Mouse (Mus musculus): Measurements from ENCODE around the gene Polr2j. TPM values are rescaled to one million over a fixed set of nuclear protein-coding genes. Genes with fewer than 3 reads are reported as not detected.
"Not testable (repeated sequence)": the region's sequence is repeated elsewhere in the genome, so short reads cannot be mapped to it uniquely, and the experiment has no call there.

Polr2j gene
- polyA plus RNA-seq, 1 experiment, result 126 TPM

DNA sequence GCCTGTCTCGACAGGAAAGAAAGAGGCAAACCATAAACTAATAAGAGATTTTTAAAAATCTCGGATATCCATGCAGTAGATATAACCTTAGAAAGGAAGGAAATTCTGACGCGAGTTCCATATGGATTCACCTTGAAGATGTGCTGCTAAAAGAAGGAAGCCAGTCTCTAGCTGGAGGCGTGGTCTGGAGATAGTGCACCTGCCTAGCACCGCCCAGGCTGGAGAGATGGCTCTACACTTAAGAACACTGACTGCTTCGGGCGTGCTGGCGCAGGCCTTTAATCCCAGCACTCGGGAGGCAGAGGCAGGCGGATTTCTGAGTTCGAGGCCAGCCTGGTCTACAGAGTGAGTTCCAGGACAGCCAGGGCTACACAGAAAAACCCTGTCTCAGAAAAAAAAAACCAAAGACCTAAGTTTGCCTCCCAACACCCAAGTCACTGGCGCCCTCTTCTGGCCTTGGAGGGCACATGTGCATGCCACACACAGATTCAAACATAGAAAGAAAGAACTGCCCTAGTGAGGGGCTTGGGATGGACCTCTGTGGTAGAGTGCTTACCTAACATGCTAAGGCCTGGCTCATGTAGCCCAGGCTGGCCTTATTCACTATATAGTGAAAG lies 21.3 kb downstream of the Polr2j start:
- H3K27ac ChIP-seq (ENCODE audit: insufficient read depth, low read length), result no peak overlapping the region
- TF ChIP-seq POLR2A (IDR thresholded peaks at IDR 0.05; ENCODE audit: extremely low read depth, insufficient read depth, low read length) (no peak), CTCF (IDR thresholded peaks at IDR 0.05; ENCODE audit: extremely low read depth, insufficient read depth, low read length) (peak; percentile 59)
- H3K4me3 ChIP-seq (ENCODE audit: insufficient read depth, low read length), result no peak overlapping the region
- 0 out of 2 replicates have a peak, but pooled peaks cover 1% of the 10 kb centered on the region for H3K4me1 ChIP-seq (ENCODE audit: control insufficient read depth, insufficient read depth, low read length)

DNA sequence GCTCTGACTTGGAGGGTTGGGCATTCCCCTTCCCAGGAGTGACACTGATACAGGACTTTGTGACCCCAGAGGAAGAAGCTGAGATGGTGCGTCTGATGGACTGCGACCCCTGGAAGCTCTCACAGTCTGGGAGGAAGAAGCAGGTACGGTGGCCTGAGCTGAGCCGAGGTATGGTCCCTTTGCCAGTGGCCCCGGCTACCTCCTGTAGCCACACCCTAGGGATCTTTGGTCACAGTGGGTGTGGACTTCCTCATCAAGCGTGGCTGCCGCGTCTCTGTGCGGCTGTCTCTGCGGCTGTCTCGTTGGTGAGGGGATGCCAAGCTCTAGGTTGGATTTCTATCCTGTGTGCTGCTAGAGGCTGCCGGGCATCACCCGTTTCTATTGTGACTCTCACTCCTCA lies 23.0 kb downstream of the Polr2j start:
- no peak for TF ChIP-seq POLR2A (IDR thresholded peaks at IDR 0.05; ENCODE audit: extremely low read depth, insufficient read depth, low read length)
- no peak for TF ChIP-seq CTCF (IDR thresholded peaks at IDR 0.05; ENCODE audit: extremely low read depth, insufficient read depth, low read length)
- H3K4me1 ChIP-seq (ENCODE audit: control insufficient read depth, insufficient read depth, low read length), result 0 out of 2 replicates have a peak, but pooled peaks cover 1% of the 10 kb centered on the region
- no peak overlapping the region for H3K27ac ChIP-seq (ENCODE audit: insufficient read depth, low read length)
- no peak overlapping the region for H3K4me3 ChIP-seq (ENCODE audit: insufficient read depth, low read length)

DNA sequence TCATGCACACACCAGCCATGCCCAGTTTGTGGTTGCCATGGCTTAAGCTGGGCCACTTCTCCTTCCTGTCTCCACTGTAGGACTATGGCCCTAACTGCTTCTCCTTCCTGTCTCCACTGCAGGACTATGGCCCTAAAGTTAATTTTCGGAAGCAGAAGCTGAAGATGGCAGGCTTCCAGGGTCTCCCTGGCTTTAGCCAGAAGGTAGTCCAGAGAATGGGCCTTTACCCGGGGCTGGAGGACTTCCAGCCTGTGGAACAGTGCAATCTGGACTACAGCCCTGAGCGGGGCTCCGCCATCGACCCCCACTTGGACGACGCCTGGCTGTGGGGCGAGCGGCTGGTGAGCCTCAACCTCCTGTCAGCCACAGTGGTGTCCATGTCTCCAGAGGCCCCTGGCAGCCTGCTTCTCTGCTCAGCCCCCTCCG lies 23.6 kb downstream of the Polr2j start:
- Histone ChIP-seq H3K4me1 (ENCODE audit: control insufficient read depth, insufficient read depth, low read length) (0 out of 2 replicates have a peak, but pooled peaks cover 1% of the 10 kb centered on the region), H3K4me3 (ENCODE audit: insufficient read depth, low read length) (no peak overlapping the region), H3K27ac (ENCODE audit: insufficient read depth, low read length) (no peak overlapping the region)
- no peak for TF ChIP-seq CTCF (IDR thresholded peaks at IDR 0.05; ENCODE audit: extremely low read depth, insufficient read depth, low read length)
- TF ChIP-seq POLR2A (IDR thresholded peaks at IDR 0.05; ENCODE audit: extremely low read depth, insufficient read depth, low read length), result no peak

DNA sequence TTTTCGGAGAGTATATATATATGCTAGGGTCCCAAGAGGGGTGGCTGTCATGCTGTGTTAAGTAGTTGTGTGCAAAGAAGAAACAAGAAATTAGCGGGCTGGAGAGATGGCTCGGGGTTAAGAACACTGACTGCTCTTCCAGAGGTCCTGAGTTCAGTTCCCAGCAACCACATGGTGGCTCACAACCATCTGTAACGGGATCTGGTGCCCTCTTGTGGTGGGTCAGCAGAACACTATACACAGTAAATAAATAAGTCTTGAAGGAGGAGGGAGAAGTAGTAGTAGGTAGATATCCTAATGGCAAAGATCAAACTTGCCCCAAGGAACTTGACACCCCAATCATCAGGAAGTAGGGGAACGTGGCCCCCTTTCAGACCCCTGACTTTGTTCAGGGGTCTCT lies 26.3 kb downstream of the Polr2j start:
- no peaks in the 10 kb centered on the region for H3K4me1 ChIP-seq (ENCODE audit: control insufficient read depth, insufficient read depth, low read length)
- no peak overlapping the region for H3K4me3 ChIP-seq (ENCODE audit: insufficient read depth, low read length)
- TF ChIP-seq CTCF (IDR thresholded peaks at IDR 0.05; ENCODE audit: extremely low read depth, insufficient read depth, low read length) (peak; percentile 21; the same call in 1 of the 2 replicates), POLR2A (IDR thresholded peaks at IDR 0.05; ENCODE audit: extremely low read depth, insufficient read depth, low read length) (no peak)
- no peak overlapping the region for H3K27ac ChIP-seq (ENCODE audit: insufficient read depth, low read length)

DNA sequence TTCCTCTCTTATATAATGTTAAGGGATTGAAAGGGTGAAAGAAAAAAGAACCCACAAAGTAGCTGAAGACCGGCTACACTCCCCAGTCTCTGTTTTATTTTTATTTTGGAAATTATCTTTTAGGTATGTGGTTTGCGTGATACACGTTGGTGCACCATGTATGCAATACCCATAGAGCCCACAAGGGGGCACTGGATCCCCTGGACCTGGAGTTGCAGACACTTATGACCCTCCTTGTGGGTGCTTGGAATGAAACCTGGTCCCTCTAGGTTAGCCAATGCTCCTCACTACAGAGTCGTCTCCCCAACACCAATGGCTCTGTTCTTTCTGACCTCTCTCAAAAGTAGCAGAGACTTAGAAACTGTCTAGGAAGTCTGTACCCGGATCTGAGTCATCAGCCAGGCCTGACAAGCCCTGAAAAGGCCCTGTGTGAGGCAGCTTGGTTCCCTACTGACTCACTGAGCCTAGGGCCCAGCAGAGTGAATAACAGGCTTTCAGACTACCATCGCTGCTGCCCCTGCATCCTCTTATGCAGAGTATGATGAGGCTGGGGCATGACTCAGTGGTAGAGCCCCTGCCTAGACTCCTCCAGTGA lies 26.8 kb downstream of the Polr2j start:
- TF ChIP-seq POLR2A (IDR thresholded peaks at IDR 0.05; ENCODE audit: extremely low read depth, insufficient read depth, low read length) (no peak), CTCF (IDR thresholded peaks at IDR 0.05; ENCODE audit: extremely low read depth, insufficient read depth, low read length) (peak; percentile 30; the same call in 1 of the 2 replicates)
- no peak overlapping the region for H3K4me3 ChIP-seq (ENCODE audit: insufficient read depth, low read length)

DNA sequence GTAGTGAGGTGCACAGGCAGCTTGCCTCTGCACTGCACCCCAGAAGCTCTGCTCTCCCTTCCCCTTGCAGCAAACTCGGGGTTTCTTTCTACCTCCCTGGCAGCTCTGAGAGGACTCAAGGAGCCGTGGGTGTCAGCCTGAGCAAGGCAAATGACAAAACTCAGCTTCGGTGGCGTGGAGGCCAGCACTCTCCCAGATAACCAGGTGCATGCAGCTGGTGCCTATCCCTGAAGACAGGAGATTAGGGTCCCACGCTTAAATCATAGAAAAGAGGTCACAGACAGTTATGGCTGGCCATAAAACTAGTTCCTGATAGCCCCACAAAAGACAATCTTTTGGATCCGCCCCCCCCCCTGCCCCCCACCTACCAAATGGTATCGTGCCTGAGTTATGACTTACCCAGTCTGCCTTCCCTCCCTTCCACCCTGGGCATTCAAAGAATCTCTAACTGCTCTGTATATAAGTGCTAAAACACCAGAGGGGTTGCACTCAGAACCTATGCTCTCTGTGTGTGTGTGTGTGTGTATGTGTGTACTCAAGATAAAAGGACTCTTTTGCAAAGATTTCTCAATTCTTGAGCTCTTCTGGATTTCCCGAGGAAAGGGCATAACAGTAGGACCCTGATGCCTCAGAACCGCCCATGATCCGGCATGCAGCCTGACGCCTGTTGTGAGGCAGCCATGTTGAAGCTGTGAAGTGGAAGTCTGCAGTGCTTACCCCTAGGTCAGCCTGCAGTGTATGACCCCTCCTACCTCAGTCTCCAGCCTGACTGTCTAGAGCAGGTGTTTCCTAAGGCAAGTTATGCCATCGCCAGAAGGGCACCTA lies 28.4 kb downstream of the Polr2j start:
- TF ChIP-seq CTCF (IDR thresholded peaks at IDR 0.05; ENCODE audit: extremely low read depth, insufficient read depth, low read length), result no peak
- Histone ChIP-seq H3K4me3 (ENCODE audit: insufficient read depth, low read length) (no peak overlapping the region), H3K27ac (ENCODE audit: insufficient read depth, low read length) (no peak overlapping the region)

More for the DNA sequence above, 26.8 kb downstream of the Polr2j start:
- Histone ChIP-seq H3K4me1 (ENCODE audit: control insufficient read depth, insufficient read depth, low read length) (no peaks in the 10 kb centered on the region), H3K27ac (ENCODE audit: insufficient read depth, low read length) (no peak overlapping the region)

DNA sequence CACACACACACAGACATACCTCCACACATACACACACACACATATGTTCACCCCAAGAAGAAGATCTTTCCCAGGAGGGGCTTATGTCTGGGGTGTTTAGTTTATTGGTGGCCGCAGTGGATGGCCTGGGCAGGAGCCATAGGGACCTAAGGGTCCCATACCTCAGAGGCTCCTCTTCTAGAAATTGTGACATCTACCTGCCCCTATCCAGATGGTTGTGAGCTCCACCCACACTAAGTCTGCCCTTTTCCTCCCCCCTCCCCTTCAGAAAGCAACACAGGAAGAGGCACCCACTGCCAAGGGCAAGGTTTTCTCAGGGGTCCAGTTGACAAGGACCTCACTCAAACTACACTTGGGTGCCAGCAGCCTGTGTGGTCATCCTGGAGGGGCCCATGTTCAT lies 30.5 kb downstream of the Polr2j start:
- TF ChIP-seq POLR2A (IDR thresholded peaks at IDR 0.05; ENCODE audit: extremely low read depth, insufficient read depth, low read length), result no peak
- no peak for TF ChIP-seq CTCF (IDR thresholded peaks at IDR 0.05; ENCODE audit: extremely low read depth, insufficient read depth, low read length)
- Histone ChIP-seq H3K27ac (ENCODE audit: insufficient read depth, low read length) (no peak overlapping the region), H3K4me3 (ENCODE audit: insufficient read depth, low read length) (no peak overlapping the region), H3K4me1 (ENCODE audit: control insufficient read depth, insufficient read depth, low read length) (no peaks in the 10 kb centered on the region)

More for the DNA sequence above, 28.4 kb downstream of the Polr2j start:
- no peaks in the 10 kb centered on the region for H3K4me1 ChIP-seq (ENCODE audit: control insufficient read depth, insufficient read depth, low read length)

DNA sequence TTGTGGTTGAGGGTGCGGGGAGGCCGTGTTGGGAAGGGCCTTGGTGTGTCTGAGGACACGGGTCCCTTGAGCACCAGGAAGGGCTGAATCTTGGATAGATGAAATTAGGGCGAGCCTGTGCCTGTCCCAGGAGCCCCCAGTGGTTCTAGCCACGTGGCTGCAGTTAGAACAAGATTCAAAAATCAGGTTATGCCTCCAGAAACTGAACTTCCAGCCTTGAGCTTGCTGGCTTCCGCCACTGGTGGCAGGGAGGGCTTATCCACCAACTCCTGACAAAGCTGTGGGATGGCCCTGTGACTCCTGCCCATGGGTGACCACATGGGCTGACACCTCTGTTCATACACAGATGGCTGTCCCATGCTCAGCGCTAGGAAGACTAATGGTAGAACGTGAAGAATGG lies 31.3 kb downstream of the Polr2j start:
- no peak overlapping the region for H3K27ac ChIP-seq (ENCODE audit: insufficient read depth, low read length)
- TF ChIP-seq CTCF (IDR thresholded peaks at IDR 0.05; ENCODE audit: extremely low read depth, insufficient read depth, low read length) (no peak), POLR2A (IDR thresholded peaks at IDR 0.05; ENCODE audit: extremely low read depth, insufficient read depth, low read length) (no peak)
- H3K4me3 ChIP-seq (ENCODE audit: insufficient read depth, low read length), result no peak overlapping the region
- no peaks in the 10 kb centered on the region for H3K4me1 ChIP-seq (ENCODE audit: control insufficient read depth, insufficient read depth, low read length)

DNA sequence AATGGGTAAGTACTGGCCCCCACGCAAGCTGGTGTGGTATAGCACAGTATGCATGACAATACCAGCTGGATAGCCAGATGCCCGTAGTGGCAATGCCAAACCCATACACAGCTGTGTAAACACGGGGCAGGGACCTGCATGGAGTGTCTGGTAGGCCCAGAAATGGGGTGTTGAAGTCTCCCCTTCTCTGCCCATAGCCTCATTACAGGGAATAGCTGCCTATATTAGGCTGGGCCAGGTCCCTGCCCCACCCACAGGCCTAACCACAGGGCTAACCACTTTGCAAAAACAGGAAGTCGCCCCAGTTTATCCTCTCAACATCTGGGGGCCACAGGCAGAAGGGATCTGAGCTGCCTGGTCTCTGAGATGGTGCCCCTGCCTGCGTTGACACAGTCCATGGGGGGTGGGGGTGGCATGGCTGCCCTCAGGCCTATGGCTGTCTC lies 32.7 kb downstream of the Polr2j start:
- H3K27ac ChIP-seq (ENCODE audit: insufficient read depth, low read length); H3K4me1 ChIP-seq (ENCODE audit: control insufficient read depth, insufficient read depth, low read length); H3K4me3 ChIP-seq (ENCODE audit: insufficient read depth, low read length): not testable (repeated sequence)
